Mouse (Mus musculus): ENCODE data around the gene Pear1.
"Not testable (repeated sequence)": the region's sequence is repeated elsewhere in the genome, so short reads cannot be mapped to it uniquely, and the experiment has no call there.

- not testable (repeated sequence) for TF ChIP-seq E2F4 (IDR thresholded peaks at IDR 0.05; ENCODE audit: insufficient replicate concordance, low read depth, low read length); MYC (IDR thresholded peaks at IDR 0.05; ENCODE audit: low read depth, low read length); EP300 (IDR thresholded peaks at IDR 0.05; ENCODE audit: low read length); RAD21 (IDR thresholded peaks at IDR 0.05; ENCODE audit: low read depth, low read length); POLR2A (IDR thresholded peaks at IDR 0.05; ENCODE audit: low read depth, low read length); GABPA (IDR thresholded peaks at IDR 0.05; ENCODE audit: insufficient replicate concordance, low read depth, low read length); USF2 (conservative IDR thresholded peaks at IDR 0.05; ENCODE audit: low read depth, low read length); CTCF (conservative IDR thresholded peaks at IDR 0.05 in 1 of 2, IDR thresholded peaks at IDR 0.05 in 1 of 2; ENCODE audit: low read depth in 2 of 2, low read length in 2 of 2); NRF1 (IDR thresholded peaks at IDR 0.05; ENCODE audit: low read depth, low read length); JUND (conservative IDR thresholded peaks at IDR 0.05; ENCODE audit: low read depth, low read length); ZC3H11A (IDR thresholded peaks at IDR 0.05; ENCODE audit: low read depth, low read length); MAFK (IDR thresholded peaks at IDR 0.05; ENCODE audit: insufficient replicate concordance, low read length); RCOR1 (conservative IDR thresholded peaks at IDR 0.05; ENCODE audit: low read depth, low read length)
Observed at GRCm38 (mm10) chr3:87824206-87824605, at the start of gene Pear1.

Measured in CH12.LX (cell line).